Mouse (Mus musculus) left cerebral cortex, postnatal 4 days (tissue): ENCODE results near the gene Phgdh. TPM values are rescaled to one million over a fixed set of nuclear protein-coding genes. Genes with fewer than 3 reads are reported as not detected.
"Not testable (repeated sequence)": the region's sequence is repeated elsewhere in the genome, so short reads cannot be mapped to it uniquely, and the experiment has no call there.

Experiments
- DNase-seq: peaks from one replicate; pipeline ENCODE4 v3.0.0-alpha.2; 2022
- intact Hi-C: fragments of 180-260 bp; cut with DNase I; formaldehyde crosslinking; loops from one replicate; pipeline ENCODE4 v1.15.1; 2025
- total RNA-seq, 2 experiments: library from RNA; stranded (reverse); gene quantifications; 2 replicates each; pipeline ENCODE4 v1.2.3; 2021

The Phgdh gene
- total RNA-seq, result 10 to 100 TPM; 53.5 to 55.0 TPM

DNA sequence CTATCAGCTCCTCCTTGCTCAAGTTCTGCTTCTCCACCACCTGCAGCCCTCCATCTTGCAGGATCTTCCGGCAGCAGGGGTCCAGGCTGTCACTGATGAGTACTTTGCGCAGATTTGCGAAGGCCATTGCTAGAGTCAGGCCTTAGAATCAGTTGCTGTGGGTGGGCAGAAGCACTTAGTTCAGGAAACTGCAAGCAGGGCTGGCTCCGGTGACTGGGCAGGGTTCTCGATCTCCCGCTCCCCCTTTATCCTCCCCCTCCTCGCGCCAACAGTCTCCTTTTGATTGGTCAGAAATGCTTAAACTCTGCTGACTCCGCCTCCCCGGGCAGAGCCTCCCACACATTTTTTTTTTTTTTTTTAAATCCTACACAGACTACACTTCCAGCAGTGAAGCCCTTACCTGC lies at the start of gene Phgdh:
TSS of gene Phgdh (minus strand) at position 285 of the 404 bp plus-strand sequence.
- DNase-seq, result peak; percentile 78
- intact Hi-C loops, result not testable (repeated sequence)

DNA sequence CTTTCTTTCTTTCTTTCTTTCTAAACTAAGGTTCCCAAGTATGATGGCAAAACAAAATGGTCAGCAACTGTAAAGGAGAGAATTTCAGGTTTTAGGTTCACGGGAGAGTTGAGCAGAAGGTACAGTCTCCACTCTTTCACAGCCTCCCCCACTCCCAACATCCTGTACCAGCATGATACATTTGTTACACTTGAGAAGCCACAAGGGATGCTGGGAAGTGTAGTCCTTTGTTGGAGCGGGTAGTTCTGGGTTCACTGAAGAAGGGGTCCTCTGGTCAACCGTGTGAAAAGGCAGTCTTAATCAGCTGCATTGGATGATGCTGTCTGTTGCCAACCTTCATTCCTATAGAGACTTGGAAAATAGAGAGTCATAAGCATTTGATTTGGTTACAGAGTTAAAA lies 49.5 kb upstream of the Phgdh start:
- intact Hi-C loops, result no loop called here
- no peak for DNase-seq

DNA sequence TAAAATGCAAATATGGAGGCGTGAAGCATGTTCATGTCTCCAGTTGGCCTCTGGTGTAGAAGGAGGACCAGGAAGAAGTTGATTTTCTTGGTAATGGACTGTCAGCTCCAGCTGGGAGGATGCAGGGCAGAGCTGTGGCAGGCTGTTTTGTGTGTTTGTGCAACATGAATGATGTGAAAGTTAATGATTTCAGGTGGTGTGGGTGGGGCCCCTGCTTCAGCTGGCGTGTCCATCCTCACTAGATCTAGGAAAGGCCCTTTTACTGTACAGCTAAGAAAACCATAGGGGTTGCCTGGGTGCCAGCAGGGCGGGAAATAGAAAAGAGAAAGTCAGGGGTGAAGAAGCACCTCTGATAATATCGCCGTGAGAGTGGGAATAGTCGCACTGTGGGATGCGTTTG lies 48.0 kb upstream of the Phgdh start:
- intact Hi-C loops, result no loop called here
- DNase-seq, result no peak

DNA sequence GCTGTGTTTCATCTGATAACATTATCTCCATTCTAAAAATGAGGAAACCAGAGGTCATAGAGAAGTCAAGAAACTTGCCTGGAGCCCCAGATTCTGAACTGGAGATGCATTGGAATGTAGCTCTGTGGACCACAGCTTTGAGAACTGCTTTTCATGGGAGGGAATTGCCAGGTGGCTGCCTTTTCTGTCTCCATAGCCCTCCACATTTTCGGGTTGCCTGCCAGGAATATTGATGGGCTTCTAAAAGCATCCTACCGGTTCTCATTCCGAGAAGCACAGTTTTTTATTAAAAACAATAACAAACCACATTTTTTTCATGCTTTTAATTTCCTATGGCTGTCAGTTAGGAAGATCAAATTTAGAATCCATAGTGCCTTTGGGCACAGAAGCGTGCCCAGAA lies 47.3 kb upstream of the Phgdh start:
- intact Hi-C loops, result no loop called here

DNA sequence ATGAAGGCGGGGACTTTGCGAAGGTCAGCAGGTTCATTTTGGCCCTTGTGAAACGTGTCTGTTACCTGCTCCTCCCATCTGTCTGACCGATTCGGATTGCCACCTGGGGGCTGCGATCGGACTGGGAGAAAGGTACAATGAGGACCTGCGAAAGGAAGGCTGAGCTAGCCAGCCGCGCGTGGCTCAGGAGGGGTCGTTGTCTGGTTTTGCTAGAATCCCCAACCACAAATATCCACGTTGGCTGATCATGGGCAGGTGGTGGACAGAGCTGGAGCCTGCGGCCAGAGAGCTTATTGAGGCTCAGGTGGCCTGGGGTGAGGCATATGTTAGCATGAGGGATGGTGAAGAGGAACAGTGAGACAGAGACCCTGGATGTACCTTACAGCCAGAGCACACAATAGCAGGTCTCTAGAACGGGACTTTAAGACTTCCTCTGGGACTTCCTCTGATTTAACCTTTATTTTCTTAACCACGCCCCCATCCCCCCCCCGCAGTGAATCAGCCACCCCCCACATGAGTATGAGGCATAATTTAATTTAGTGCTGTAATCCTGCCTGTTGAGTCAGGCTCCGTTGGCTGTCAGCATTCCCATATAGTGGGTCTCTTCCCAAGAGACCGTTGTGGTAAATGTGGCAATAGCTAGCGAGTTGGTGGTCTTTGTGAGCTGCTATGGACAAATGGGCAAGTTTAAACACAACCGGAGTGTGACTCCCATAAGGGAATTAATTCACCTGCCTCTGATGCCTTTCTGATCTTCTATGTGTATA lies 43.4 kb upstream of the Phgdh start:
- no peak for DNase-seq
- intact Hi-C loops, result loop anchor here (5.0 kb wide), 1 partner anchor 49 kb away; no protein-coding TSS in a partner anchor

More for the DNA sequence above, 47.3 kb upstream of the Phgdh start:
- DNase-seq, result no peak

DNA sequence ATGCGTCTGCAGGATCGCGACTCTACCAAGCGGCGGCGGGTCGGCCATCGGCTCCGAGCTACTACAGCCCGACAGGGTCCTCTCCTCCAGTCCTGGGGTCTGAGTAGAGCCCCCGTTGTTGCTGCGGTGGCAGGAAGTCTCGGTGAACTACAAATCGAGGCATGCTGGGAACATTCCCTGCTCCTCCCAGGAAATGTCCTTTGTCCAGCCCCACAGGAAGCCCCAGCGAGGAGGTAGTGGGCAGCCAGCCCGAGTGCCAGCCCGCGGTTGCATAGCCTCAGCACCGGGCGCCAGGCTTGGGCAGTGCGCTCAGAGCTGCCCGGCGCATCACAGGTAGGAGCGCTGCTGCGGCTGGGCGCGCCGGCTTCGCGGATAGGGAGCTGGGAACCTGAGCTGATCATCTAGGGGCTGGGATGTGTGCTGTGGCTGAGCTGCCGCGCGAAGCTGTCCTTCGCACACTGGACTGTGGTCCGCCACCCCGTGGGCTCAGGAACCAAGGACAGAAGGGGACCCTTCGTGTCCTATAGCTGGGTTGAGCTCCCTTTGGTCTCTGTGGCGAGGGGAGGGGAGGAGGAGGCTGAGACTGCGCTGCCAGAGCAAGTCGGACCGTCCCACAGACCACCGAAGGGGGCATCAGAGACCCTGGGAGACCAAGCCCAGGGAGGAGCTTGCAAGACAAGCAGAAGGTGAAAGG lies 42.6 kb upstream of the Phgdh start, which contains the start of gene Zfp697:
TSS of gene Zfp697 (plus strand) at position 216 of the 694 bp plus-strand sequence.
- DNase-seq, result peak; percentile 89
- intact Hi-C loops, result loop anchor here (5.0 kb wide), 1 partner anchor 50 kb away; no protein-coding TSS in a partner anchor

DNA sequence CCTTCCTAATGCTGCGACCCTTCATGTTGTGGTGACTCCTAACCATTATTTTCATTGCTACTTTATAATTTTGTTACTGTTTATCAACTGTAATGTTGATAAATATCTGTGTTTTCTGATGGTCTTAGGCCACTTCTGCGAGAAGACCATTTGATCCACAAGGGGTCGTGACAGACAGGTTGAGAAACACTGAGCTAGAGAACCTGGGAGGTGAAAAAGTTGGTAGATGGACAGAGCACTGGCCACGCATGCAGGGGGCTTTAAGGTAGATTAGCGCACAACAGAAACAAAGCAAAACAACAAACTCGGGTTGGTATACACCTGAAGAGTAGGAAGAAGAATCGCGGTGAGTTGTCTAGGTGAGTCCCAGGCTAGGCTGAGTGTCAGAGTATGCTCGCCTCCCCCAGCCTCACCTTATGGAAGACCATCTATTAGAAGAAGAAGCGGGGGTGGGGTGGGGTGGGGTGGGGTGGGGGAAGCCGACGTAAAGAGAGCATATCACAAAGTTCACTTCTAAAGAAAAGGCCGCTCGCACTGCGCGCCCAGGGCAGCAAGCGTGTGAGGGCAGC lies 42.0 kb upstream of the Phgdh start:
- intact Hi-C loops, result loop anchor here (5.0 kb wide), 1 partner anchor 51 kb away; no protein-coding TSS in a partner anchor
- no peak for DNase-seq

DNA sequence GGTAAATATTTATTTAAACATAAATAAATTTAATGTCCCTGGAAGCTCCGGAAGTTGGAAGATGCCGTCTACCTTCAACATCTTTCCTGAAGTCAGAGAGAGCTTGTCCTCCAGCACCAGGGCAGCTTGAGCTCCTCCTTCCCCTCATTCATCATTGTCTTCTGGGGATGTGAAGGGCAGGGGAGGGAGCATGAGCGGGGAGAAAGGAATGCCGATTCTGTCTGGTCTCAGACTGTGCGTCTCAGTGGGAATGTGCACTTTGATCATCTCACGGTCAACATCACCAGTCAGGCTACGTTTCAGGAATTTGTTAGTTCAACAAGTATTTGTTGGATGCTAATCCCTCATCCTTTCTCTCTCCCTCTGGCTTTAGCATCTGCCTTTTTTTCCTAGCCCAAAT lies 39.4 kb upstream of the Phgdh start:
- intact Hi-C loops, result no loop called here
- no peak for DNase-seq

DNA sequence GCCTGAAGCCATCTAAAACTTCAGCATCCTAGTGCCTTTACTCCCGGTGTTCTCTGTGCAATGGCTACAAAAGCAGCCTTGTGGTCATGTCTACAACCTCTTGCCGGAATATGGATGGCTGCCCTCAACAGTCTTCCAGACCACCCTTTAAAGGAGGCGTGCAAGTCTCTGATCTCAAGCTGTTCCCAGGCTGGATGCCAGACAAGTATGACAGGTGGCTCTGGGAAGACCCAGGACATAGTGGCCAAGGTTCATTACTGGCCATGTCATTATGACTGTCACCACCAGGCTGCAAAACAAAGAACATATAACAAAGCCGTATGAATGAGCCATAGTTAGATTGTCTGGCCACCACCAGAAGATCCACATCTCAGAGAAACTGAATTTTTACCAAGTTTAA lies 38.5 kb upstream of the Phgdh start:
- intact Hi-C loops, result no loop called here
- DNase-seq, result peak; percentile 22

DNA sequence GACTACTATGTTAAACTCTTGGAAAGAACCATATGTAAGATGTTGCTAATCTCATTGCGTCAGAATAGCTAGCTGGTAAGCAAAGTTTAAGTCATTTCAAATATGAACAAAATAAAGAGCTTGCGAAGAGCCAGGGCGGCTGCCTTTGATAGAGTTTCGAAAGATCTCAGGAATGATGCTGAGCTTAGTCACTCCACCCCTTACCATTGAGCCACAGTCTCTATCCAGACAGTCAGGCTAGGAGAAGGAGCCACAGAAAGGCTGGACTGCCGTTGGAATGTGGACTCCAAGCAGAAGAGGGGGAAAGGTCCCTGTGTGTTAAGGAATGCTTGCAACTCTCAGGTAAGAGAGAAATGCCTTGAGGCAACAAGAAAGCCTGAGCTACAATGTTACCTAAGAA lies 35.2 kb upstream of the Phgdh start:
- DNase-seq, result no peak
- intact Hi-C loops, result no loop called here

DNA sequence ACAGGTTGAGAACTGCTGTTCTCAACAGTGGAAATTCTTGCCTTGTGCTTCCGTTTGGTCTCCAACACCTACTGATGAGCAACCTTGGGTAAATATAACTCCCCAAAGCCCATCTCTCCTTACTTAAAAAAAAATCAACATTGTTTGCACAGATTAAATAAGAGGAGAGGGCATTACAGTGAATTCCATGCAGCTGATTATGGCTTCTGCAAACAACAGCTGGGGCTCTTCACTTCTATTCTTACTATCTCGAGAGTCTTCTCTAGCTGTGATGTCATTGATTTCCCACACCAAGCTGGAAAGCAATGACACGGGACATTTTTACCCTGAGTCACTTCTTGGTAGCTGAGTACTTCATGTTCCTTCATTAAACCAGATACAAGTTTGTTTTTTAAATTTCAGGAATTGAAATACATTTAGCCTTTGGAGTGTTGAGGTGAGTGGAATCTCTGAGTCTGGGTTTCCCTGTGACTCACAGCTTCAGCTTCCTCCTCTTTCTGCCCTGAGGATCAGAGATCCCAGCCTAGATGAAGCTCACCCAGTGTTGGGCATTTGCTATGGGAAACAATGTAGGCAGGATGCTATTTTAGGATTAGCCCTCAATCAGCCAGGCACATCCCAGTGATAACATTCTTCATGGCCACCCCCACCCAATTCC lies 34.4 kb upstream of the Phgdh start:
- DNase-seq, result no peak
- intact Hi-C loops, result no loop called here

DNA sequence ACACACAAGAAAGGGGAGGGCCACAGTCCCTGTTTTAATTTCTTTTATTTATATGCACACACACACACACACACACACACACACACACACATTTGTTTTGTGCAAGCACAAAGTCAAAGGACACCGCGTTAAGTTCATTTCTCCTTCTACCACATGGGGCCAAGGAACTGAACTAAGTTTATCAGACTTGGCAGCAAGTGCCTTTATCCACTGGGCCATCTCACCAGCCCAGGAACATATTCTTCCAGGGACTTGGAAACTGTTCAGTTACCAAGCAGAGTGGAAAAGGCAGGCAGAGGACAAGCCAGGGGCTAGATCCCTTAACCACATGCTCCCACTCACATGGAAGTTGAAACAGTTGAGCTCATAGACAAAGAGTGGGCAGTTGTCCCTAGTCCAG lies 29.0 kb upstream of the Phgdh start:
- intact Hi-C loops, result no loop called here
- no peak for DNase-seq

DNA sequence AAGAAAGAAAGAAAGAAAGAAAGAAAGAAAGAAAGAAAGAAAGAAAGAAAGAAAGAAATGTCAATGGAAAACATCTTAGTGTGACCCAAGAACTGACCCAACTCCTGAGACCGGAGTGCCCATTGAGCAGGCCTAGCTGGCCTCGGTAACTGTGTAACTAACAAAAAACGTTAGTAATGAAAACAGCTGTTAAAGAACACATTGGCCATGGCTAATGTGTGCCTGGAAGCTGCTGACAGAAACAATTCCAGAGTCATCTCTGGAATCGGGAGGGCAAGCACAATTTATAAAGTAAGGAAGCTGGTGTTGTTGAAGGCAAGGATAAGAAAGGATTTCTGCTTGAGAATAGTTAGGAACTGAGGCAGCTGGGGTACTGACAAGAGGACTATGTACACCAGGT lies 28.5 kb upstream of the Phgdh start:
- intact Hi-C loops, result no loop called here
- no peak for DNase-seq

DNA sequence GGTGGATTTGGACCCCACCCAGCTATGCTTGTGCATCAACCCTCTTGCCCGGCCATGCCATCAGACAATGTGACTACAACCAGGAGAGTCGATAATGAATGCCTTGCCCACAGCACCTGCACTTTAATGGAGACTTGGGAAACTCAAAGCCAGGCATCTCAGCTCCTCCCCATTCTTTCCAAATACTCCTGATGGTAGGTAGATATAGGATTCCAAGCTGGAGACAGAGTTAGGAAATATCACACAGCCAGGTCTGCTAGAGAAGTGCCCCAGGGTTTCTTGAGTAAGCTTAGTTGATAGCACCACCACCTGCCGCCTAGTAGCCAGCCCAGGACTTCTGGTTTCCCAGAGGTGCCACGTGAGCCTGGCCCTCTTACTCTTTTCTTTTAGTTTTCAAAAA lies 27.0 kb upstream of the Phgdh start:
- intact Hi-C loops, result no loop called here
- DNase-seq, result no peak

DNA sequence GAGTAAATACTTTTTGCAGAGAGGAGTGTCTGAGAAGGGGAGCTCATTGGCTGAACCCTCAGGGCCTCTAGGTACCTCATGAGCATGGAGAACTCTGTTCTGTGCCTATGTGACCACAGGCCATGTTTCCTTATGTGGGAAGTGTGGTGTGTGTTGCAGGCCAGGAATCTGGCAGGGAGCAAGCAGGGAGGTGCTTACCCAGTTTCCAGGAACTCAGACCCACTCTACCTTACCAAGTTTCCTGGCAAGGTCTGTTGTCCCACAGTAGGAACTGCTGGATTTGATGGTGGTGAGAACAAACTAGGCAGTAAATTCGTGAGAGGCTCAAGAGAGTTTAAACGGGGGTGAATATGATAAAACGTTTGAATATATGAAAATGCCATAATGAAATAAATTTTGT lies 26.3 kb upstream of the Phgdh start:
- intact Hi-C loops, result no loop called here
- no peak for DNase-seq

DNA sequence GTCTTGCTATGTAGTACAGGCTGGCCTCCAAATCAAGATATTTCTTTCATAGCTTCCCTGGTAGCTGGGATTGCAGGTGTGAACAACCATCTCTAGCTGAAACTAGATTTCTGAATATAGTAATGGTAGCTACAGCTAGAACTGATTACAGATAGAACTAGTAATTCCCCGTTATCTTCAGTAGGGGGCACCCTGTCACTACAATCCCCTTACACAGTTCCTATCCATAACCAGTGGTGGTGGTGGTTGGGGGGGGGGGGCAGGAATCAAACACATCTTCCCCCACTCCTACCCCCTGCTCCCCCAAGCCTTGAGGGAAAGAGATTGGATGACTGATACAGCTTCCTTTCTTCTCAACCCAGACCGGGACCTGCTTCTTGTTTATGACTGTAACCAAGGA lies 23.0 kb upstream of the Phgdh start:
- no peak for DNase-seq
- intact Hi-C loops, result no loop called here

DNA sequence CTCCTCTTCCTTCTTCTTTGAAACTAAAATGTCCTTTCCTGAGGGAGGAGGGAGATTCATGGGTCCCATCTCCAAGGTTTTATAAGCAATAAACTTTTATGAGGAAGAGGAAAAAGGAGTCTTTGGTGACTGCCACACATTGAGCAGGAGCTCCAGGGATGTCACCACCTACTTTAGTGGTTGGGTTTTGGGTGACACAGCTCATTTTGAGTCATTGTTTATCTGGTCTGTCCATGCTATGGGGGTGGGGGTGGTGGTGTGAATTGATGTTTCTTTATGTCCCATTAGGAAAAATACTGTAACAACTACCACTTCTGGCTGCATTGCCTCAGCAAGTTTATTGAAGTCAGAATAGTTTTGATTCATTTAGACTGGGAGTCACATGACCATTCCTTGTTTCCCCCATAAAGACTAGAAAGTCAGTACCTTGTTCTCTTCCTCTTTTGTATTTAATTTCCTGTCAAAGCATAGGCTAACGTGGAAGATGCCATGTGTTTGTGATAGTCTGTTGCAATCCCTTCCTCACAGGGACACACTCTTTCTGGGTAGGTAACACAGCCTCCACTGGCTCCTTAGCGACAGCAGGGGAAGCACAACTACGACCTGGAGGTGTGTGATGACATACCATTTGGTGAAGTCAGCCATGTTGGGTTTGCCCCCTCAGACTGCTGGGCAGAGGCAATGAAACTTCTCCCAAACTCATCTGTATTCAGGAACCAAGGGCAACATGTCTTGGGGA lies 17.0 kb upstream of the Phgdh start:
- DNase-seq, result no peak
- intact Hi-C loops, result no loop called here

DNA sequence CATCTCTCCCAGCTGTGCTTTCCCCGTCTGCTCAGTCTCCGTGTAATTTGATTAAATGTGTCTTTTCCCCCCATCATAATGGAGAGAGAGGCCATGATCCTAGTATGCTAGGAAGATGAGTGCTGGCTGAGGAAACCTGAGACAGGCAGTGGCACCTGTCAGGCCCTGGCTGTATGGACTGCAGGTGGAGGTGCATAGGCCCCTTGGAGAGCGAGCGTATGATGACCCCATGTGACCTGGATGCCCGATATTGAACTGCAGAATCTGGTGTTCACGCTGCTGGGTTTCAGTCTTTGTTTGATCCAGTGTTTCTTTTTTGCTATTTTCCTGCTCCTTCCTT lies 16.2 kb upstream of the Phgdh start:
- intact Hi-C loops, result no loop called here
- no peak for DNase-seq

DNA sequence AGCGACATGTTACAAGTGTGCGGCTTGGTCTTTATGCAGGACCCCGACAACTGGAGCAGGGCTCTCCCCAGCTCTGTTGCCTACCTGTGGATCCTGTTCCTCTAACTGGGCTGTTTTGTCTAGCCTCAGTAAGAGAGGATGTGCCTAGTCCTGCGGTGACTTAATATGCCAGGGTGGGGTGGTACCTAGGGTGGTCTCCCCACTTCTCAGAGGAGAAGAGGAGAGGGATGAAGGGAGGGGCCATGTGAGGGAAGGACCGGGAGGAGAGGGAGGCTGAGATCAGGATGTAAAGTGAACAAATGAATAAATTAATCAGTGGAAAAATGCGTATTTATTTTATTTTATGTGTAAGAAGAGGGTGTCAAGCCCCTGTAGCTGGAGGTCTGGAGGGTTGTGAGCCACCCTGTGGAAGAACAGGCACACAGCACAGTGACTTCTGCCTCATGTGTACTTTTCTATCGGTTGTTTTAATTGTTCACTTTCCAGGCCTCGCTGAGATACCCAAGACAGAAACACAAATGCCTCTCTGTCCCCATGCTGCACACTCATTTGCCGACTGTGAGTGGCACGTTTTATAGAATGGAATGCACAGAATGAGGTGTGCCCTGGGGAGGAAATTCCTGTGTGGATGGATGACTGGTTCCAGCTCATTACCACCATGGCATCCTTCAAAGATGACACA lies 15.7 kb upstream of the Phgdh start:
- DNase-seq, result no peak
- intact Hi-C loops, result no loop called here

DNA sequence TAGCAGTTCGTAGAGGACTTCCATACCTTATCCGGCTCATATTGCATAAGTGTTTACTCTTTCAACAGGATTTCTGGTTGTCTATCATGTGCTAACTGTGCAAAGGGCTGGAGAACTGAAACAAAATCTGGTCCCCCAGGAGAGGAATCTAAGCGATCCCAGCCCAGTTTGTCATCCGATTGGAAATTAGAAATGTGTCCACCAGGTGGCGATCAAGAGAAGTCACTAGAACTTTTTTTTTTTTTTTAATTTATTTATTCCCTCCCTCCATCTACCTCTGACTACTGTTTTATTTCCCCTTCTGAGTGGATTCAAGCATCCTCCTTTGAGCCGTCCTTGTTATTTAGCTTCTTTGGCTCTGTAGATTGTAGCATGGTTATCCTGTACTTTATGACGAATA lies 14.1 kb upstream of the Phgdh start:
- intact Hi-C loops, result no loop called here
- DNase-seq, result peak; percentile 69
